21 mouse cellular contexts compared by ENCODE assay signal in the genomic region with DNA sequence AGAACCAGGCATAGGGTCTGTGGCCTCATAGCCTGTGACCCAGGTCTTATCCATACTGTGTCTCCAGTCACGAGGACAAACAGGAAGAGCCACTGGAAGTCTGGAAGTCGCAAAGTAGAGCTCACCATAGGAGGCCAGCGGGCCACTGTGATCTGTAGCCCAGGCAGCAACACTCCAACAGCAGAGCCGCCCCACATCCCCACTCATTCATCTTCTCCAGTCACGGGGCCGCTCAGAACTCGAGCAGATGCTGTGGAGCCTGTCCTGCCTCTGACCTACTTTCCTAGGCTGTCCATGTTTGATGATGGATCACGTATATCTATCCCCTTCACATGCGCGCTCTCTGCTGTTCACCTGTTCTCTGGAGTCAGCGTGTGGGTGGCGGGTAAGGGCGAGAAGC.
A peak's percentile ranks its signal among the peaks of the same experiment; 100 is the strongest.
DNase-seq lines count a peak whose midpoint lies in the region; ATAC-seq and TF ChIP-seq lines count a peak whose summit lies in the region.
"Had no signal": no experiment of that assay in that cellular context is flagged by ENCODE, and none has a peak within 500 bp of the region (broad histone marks: within the 10 kb centered on the region; RNA-seq: fewer than 3 reads in every experiment).

No protein-coding gene starts in this region.

- ATAC-seq in heart, postnatal 0 days (ENCODE audit: insufficient read depth, low read depth): 0 out of 2 replicates have a peak, but pooled peaks have one; percentile 5
- no peak for ATAC-seq in neural tube, embryonic 15.5 days (ENCODE audit: low FRiP score)
- ATAC-seq: forebrain, embryonic 16.5 days; inflammation-experienced regulatory T-cells, adult 6 months; midbrain, embryonic 15.5 days had no signal

- H3K9ac ChIP-seq in heart, postnatal 0 days (replicated peaks; ENCODE audit: low read depth, low read length): no peak overlapping the region
- no peak overlapping the region for H3K9ac ChIP-seq in neural tube, embryonic 15.5 days (replicated peaks)
- H3K9ac ChIP-seq: embryonic facial prominence, embryonic 15.5 days; heart, embryonic 13.5 days; kidney, embryonic 15.5 days; liver, embryonic 14.5 days; lung, embryonic 15.5 days; midbrain, embryonic 15.5 days had no signal

- DNase-seq in heart, postnatal 0 days (ENCODE audit: low spot score): no peak
- no peak for DNase-seq in heart, adult 11 months
- peak; percentile 26 for DNase-seq in neural tube, embryonic 10.5 days (ENCODE audit: extremely low spot score, low spot score)
- peak; percentile 60 for DNase-seq in adrenal gland, postnatal 14 days
- peak; percentile 72 for DNase-seq in brain, adult 2 months (ENCODE audit: low read depth, low spot score)
- no peak for DNase-seq in kidney, adult 11 months
- no peak for DNase-seq in kidney, adult 18-20 months
- DNase-seq: cerebellum, adult 9-11 months; gastrocnemius, adult 2 months; kidney, postnatal 4 days; layer of hippocampus, adult 9-11 months; thymus, adult 2 months had no signal

- TF ChIP-seq EP300 in heart, postnatal 0 days (IDR thresholded peaks at IDR 0.05; ENCODE audit: low read depth): no peak

- WGBS in heart, postnatal 0 days: 58% methylated on average over 13 of the region's 13 CpGs
- 75% methylated on average over 13 of the region's 13 CpGs for WGBS in neural tube, embryonic 15.5 days

- H3K9me3 ChIP-seq in heart, postnatal 0 days (replicated peaks; ENCODE audit: control insufficient read depth, low read length): no peaks in the 10 kb centered on the region
- H3K9me3 ChIP-seq in neural tube, embryonic 15.5 days (replicated peaks): no peaks in the 10 kb centered on the region
- H3K9me3 ChIP-seq: embryonic facial prominence, embryonic 15.5 days; heart, embryonic 13.5 days; kidney, embryonic 15.5 days; lung, embryonic 15.5 days; midbrain, embryonic 15.5 days had no signal

- no peaks in the 10 kb centered on the region for H3K36me3 ChIP-seq in heart, postnatal 0 days (replicated peaks; ENCODE audit: control insufficient read depth, insufficient read depth, low read length)
- H3K36me3 ChIP-seq in neural tube, embryonic 15.5 days: no peaks in the 10 kb centered on the region
- H3K36me3 ChIP-seq: embryonic facial prominence, embryonic 15.5 days; heart, embryonic 13.5 days; kidney, embryonic 15.5 days; lung, embryonic 15.5 days; midbrain, embryonic 15.5 days had no signal

- no peak overlapping the region for H3K4me2 ChIP-seq in heart, postnatal 0 days (ENCODE audit: low read depth, low read length)
- H3K4me2 ChIP-seq in neural tube, embryonic 15.5 days: no peak overlapping the region
- H3K4me2 ChIP-seq: embryonic facial prominence, embryonic 15.5 days; heart, embryonic 13.5 days; kidney, embryonic 15.5 days; lung, embryonic 15.5 days; midbrain, embryonic 15.5 days had no signal

- H3K27ac ChIP-seq in heart, postnatal 0 days (ENCODE audit: low read depth): no peak overlapping the region
- H3K27ac ChIP-seq in neural tube, embryonic 15.5 days (replicated peaks): no peak overlapping the region
- H3K27ac ChIP-seq: embryonic facial prominence, embryonic 15.5 days; gastrocnemius, adult 2 months; heart, embryonic 13.5 days; kidney, embryonic 15.5 days; liver, embryonic 14.5 days; lung, embryonic 15.5 days; midbrain, embryonic 15.5 days had no signal

- peaks cover 40% of the 10 kb centered on the region for H3K4me1 ChIP-seq in heart, postnatal 0 days (ENCODE audit: control insufficient read depth, insufficient read depth)
- H3K4me1 ChIP-seq in neural tube, embryonic 15.5 days: peaks cover 17% of the 10 kb centered on the region
- H3K4me1 ChIP-seq: midbrain, embryonic 15.5 days had no signal

- no peaks in the 10 kb centered on the region for H3K27me3 ChIP-seq in heart, postnatal 0 days (ENCODE audit: control insufficient read depth, insufficient read depth, low read length)
- H3K27me3 ChIP-seq in neural tube, embryonic 15.5 days (replicated peaks): no peaks in the 10 kb centered on the region
- H3K27me3 ChIP-seq: embryonic facial prominence, embryonic 15.5 days; heart, embryonic 13.5 days; kidney, embryonic 15.5 days; lung, embryonic 15.5 days; midbrain, embryonic 15.5 days had no signal

- TF ChIP-seq CTCF in heart, postnatal 0 days (IDR thresholded peaks at IDR 0.05; ENCODE audit: low read depth): no peak

- H3K4me3 ChIP-seq in heart, postnatal 0 days (ENCODE audit: low read depth, low read length): no peak overlapping the region
- no peak overlapping the region for H3K4me3 ChIP-seq in neural tube, embryonic 15.5 days (replicated peaks)
- H3K4me3 ChIP-seq: embryonic facial prominence, embryonic 15.5 days; gastrocnemius, adult 2 months; heart, embryonic 13.5 days; kidney, embryonic 15.5 days; lung, embryonic 15.5 days; midbrain, embryonic 15.5 days had no signal

Comparison
In these comparisons a context has a peak if more than half of its experiments do, and no peak if none do; other contexts are left out.
1. DNase-seq: peak in neural tube, embryonic 10.5 days (single experiment), adrenal gland, postnatal 14 days (single experiment) and brain, adult 2 months (single experiment); none in heart, postnatal 0 days (single experiment), heart, adult 11 months (single experiment), kidney, adult 11 months (single experiment) and kidney, adult 18-20 months (single experiment).